Mouse (Mus musculus): ENCODE measurements around the gene Ets1. TPM values are rescaled to one million over a fixed set of nuclear protein-coding genes. Genes with fewer than 3 reads are reported as not detected.

The Ets1 gene
- total RNA-seq, 2 experiments from 2014 or later = 119 to 154 TPM

DNA sequence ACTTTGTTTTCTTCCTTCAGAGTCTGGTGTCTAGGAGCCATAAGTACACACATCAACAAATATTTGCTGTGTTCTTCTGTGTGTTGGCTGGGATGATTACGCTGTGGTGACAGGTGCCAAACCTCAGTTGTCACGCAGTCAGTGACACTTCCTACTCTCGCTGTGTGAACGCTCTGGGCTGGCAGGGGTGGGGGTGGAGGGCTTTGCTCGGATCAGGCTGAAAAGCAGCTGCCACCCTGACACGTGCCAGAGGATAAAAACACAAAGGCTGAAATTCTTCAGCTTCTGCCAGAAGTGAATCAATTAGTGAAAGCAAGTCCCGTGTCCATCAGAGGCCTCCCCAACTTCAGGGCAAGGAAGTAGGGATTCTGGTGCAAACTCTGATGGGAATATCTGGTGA lies 20.0 kb upstream of the Ets1 start:
- no peak for DNase-seq
- intact Hi-C loops (cut with DNase I) = no loop called here

DNA sequence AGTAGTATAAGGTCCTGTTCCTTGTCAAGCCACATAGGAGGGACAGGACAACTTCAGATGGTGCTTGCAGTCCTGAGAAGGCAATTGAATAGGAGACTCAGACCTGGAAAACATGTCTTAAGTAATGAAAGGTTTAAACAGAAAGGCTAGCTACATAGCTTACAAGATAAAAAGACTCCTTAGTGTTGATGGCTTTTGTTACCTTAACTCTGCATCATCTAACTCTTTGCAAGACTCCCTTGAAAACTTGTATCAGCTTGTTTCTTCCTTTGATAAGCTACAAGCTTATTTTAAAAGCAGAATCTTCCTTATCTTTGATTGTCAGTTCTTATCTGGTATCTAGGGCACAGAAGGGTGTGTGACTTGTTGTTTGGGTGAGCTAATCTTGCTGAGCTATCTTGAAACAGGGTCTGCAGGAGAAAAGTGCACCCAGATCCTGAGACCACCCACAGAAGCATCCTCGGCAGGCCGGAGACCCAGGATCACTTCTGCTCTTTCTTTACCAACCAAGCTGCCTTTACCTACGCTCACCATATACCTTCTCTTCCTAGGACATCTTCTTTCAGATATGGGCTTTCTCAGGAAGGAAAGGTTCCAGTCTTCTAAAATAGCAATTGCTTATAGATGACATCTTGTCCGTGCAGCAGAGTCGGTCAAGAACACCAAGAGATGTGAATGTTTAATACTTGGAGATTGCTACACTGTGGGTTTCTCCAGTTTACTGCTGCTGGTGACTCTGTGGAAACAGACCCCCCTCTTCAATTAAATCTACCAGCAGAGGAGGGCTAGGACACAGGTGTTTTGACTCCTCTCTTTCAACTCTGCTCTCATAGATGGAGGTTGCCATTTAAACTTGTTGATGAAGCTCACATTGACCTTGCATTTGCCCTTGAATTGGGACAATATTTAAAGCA lies 19.2 kb upstream of the Ets1 start:
- intact Hi-C loops (cut with DNase I) = no loop called here
- no peak for DNase-seq

DNA sequence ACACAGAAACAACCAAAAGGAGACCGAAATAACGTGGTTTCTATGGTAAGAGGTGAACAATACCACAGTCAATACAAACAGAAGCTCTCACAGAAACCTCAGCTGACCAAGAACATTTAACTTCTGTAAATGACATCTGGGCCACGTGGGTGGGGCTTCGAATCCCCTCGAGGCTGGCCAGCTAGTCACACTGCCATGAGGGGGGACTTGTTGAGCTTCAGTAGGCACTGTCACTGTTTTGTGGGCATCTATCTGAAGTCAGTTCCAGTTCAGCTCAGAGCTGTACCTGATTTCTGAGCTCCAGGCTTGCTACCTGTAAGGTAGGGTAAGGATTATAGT lies 18.6 kb upstream of the Ets1 start:
- intact Hi-C loops (cut with DNase I) = no loop called here
- DNase-seq = no peak

DNA sequence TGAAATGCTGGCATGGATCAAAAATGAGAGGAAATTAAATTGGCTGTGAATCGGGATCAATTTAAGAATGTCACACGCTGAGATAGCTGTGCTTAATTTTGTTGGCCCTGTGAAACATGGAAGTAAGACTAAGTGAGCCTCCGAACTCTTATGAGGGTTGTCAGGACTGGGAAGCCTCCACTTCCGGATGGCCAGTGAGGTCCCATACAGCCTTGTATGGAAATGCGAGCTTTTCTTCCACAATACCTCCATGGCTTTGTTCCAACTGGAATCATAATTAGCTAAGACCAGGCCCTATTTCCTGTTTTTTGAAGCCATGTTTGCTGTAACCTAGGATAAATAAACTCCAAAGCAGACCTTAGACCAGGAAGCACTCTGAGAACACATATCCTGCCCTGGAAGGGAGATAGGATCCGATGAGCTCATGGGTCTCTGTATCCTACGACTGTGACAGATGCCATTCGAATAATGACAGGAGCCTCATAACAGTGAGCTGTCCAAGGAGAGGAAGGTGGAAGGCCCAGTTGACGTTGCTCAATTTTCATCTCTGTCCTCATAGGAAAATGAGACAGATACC lies 17.4 kb upstream of the Ets1 start:
- intact Hi-C loops (cut with DNase I) = no loop called here
- DNase-seq = no peak

DNA sequence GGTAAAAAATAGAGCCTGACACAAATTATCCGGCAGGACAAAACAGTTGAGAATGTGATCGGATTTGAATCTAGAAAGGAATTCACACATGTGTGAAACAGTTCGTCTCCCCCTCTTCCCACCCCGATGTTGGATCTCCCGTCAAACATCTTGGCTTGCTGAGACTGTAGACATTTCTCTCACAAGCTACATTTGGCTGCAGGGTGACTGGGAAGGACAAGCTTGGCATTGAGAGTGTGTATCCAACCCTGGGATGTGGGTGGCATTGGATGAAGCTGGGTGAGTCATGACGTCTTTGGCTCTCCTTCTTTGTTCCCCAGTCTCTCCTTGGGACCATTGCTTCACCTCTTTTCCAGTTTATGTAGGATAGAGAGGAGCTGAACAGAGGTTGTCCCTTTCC lies 16.4 kb upstream of the Ets1 start:
- no peak for DNase-seq
- intact Hi-C loops (cut with DNase I) = no loop called here

DNA sequence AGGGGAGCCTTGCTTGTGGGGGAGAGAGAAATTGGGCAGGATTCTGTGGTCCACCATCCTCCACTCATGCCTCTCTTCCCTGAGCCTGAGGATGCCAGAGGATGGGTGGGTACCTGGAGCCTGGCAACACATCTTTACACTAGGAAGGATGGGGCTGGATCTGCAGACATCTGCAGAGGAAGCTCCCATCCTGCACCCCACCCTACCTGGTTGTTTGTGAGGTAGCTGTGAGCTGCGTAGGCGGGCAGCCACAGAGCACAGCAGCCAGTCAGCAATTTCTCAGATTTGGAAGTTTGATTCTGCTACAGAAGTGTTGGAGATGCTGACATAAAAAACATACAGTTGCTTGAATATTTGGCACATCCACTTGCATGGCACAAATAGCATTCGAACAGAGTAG lies 15.6 kb upstream of the Ets1 start:
- intact Hi-C loops (cut with DNase I) = no loop called here
- no peak for DNase-seq

DNA sequence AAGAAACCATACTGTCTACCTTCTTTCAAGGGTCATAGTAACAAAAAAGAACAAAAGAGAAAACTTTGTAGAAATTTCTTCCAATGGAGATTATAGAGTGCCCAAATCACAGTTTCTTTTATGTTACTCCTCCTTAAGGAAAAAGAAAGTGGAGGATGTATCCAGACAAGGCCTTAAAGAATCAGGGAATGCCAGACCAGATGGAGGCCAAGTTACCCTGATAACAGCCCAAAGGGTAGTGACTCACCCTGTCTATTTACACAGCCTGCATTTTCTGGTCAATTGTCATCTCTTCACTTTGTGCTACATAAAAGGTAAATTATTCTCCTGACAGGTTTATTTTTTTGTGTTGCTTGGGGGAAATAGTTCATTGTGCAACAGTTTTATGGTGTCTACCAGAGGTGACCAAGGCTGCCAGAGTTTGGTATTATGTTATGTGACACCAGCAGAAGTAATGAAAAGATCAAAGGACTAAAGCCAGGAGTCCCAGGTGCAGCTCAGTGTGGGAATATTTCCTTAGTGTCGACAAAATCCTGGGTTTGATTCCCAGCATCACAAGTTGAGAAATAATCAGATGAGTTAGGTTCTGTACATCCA lies 6.5 kb upstream of the Ets1 start:
- DNase-seq = no peak
- intact Hi-C loops (cut with DNase I) = no loop called here

DNA sequence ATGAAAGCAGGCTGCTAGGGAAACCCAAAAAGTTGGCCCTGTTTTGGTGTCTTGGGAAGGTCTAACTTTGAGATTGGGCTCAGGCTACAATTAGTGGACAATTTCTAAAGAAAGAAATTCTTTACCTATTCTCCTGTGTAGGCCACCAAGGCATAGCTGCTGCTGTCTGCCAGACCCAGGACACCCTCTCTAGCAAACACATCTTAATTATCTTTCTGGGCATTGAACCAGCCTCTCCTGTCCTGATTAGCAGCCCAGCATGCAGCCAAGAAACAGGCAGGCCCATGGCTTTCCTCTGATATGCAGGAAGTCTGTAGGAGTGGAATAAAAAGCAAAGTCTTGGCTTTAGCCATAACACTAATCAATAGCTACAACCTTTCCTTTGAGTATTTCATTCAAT lies 4.7 kb upstream of the Ets1 start:
- no peak for DNase-seq
- intact Hi-C loops (cut with DNase I) = no loop called here

DNA sequence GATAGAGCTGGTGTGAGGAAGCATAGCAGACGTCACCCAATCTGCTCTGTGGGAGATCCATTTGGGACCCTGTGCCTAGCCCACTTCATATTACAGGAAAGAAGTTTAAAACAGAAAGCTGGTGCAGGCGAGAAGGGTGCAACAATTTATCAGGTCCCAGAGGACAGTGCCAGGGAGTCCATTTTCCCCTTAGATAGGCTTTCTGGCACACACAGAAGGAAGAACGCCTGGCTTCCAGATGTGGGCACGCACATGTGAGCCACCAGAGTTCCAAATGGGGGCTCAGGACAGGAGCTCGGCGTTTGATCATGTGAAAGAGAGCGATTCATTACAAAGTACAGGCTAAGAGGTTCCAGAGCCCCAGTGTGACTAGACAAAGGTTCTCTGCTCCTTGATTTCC lies 3.8 kb upstream of the Ets1 start:
- no peak for DNase-seq
- intact Hi-C loops (cut with DNase I) = no loop called here

DNA sequence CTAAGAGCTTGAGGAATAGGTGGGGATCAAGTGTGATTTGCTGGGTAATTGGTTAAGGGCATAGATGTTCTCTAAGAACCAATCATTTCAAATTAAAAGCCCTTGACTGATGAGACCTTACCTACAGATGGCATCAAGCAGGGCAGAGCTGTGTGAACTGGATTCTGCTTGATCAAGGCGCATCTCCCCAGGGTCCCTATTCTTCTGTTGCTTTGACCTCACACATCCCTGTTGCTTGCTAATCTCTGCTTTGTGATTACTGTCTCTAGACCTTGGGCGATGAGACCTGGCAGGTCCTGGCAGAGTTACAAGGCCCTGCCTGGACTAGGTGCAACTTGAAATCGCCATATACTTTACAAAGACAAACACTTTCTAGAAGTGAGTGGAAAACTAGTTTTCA lies 9.0 kb downstream of the Ets1 start:
- intact Hi-C loops (cut with DNase I) = no loop called here

DNA sequence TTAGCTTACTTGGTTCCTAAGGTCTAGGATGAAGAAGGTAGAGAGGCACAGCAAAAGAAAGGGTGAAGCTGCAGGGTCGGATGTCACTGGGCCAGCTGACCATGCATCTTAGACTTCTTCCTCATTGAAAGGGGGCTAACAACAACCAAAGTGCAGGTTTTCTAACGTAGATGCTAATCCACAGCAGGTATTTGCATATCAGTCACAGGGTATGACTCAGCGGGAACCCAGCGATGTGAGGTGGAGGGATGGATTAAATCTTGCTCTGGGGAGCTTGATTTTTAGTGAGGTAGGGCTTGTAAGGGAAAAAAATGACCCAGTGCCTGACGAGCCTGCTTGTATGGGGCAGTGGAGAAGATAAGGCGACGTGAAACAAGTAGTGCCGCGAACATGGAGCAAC lies 9.5 kb downstream of the Ets1 start:
- intact Hi-C loops (cut with DNase I) = no loop called here
- DNase-seq = no peak

More for the DNA sequence above, 9.0 kb downstream of the Ets1 start:
- no peak for DNase-seq

DNA sequence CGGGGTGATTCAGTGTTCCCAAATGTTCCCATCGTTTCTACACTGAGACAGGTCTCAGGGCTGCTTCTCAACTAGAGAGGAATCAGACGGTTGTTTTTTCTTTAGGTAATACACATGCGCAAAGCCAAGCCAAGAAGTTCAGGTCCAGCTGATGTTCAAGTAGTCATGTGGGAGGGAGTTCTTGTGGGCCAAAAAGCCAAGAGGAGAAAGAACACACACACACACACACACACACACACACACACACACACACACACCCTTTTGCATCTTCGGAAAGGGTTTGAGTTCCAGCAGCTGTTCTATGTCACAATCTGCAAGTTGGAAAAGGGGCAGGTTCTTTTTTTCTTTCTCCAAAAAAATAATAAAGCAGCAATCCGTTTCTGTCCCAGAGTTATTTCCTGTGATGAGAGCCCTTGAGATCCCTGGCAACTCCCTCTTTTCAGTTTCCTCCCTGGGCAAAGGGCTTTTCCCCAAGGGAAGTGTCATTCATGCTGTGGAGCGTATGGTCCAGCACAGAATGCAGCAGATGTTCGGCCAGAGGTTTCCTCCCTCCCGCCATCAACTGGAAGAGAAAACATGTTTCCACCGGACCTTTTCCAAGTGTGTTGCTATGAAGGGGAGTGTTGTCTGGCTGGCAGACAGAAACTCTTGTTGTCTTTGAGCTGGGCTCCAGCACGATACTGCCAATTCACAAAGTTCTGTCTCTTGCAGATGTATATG lies 10.7 kb downstream of the Ets1 start:
- DNase-seq = peak; percentile 84 to 87
- intact Hi-C loops (cut with DNase I) = loop anchor here (2.0 kb wide), 1 partner anchor 20 kb away; no protein-coding TSS in a partner anchor

DNA sequence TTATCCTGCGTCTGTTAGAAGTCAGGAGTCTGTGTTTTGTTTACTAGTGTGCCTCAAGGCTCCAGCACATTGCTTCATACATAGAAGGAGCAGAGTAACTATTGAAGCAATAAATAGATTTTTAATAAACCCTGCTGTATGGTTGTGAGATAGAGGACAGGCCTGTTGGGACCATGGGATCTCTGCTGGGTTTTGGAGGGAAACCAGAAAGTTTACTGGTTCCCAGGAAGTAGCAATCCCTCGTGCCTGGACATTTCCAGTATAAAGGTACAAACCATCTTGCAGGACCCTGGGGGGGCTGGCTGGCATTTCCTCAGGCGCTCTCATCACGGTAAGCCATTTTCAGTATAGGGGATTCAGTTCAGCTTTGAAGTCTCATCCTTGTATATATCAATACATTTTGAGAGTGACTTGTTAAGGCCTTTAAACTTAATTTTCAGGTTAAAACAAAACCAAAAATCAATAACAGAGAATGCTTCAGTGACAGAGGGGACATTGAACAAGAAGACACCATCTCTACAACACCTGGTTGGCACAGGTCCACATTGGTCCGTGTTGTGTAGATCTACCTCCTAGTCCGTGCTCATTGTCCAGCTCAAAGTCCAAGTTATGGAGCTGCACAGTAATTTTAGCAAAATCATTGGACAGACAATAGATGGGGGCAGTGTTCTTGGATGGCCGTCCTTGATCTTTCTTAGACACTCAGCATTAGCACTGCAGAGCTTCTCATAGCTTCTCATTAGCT lies 11.7 kb downstream of the Ets1 start:
- intact Hi-C loops (cut with DNase I) = loop anchor here (2.0 kb wide), 1 partner anchor 19 kb away; no protein-coding TSS in a partner anchor
- DNase-seq = no peak

DNA sequence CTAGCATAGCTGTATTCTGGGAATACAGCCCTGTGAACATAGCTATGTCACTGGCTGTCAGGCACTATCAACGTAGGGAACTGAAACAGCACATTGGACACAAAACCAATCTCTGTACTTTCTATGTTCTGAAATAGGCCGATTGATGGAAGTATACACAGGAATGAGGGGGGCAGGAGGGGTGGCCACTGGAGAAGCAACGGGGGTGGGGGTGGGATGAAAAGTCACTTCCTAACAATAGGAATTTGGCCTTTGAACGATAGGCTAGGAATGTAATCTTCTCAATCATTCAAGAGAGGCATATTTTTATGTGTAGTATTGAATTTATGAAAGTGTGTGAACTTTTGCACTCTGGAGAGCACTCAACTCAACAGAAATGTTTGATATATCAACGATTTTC lies 12.3 kb downstream of the Ets1 start:
- no peak for DNase-seq
- intact Hi-C loops (cut with DNase I) = no loop called here

DNA sequence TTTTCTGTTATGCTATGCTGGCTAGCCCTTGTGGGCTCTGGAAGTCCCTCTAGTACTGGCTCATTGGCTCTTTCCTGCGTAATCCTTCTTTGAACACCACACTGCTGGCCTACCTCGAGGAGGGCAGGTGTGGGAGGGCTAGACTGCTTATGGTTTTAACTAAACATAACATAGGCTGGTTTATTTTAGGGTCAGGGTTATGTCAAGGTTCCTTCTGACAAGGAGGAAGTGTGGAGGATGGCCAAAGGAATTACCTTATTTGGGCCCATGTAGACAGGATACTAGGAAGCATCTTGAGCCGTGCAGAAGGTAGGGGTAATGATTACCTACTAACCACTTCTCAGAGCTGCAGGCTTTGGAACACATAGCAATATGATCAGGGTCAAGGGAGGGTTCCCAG lies 14.7 kb downstream of the Ets1 start:
- DNase-seq = no peak
- intact Hi-C loops (cut with DNase I) = no loop called here

DNA sequence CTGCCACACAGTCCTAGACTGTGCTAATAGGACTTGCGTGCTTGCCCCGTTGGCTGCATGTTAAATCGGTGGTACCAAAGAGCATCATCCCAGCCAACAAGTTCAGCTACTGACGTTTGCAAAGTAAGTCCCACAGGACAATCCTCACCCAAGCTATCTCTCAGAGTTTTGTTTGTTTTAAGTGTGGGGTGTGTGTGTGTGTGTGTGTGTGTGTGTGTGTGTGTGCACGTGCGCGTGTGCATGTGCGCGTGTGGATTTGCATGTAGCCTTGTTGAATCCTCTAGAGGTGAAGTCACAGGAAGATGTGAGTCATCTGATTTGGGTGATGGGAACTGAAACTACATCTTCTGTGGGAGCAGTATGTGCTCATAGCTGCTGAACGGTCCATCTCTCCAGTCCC lies 16.1 kb downstream of the Ets1 start:
- no peak for DNase-seq
- intact Hi-C loops (cut with DNase I) = no loop called here

DNA sequence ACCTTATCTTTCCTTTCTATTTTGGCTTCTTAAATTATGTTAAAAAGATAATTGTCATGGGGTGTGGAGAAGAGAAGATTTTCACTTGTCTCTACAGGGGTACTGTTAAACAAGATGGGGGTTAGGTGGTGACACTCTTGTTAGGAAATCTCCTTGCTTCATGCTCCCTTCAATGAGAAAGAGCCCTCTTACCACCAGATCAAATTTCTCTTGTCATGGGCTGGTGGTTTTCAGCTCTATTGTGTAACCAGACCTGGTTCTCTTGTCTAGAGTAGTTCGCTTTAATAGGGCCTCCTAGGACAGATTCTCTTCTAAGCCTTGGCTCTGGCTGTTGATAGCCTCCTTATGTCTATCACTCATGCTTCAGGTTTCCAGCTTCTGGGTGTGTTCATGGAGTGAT lies 18.3 kb downstream of the Ets1 start:
- no peak for DNase-seq
- intact Hi-C loops (cut with DNase I) = no loop called here

DNA sequence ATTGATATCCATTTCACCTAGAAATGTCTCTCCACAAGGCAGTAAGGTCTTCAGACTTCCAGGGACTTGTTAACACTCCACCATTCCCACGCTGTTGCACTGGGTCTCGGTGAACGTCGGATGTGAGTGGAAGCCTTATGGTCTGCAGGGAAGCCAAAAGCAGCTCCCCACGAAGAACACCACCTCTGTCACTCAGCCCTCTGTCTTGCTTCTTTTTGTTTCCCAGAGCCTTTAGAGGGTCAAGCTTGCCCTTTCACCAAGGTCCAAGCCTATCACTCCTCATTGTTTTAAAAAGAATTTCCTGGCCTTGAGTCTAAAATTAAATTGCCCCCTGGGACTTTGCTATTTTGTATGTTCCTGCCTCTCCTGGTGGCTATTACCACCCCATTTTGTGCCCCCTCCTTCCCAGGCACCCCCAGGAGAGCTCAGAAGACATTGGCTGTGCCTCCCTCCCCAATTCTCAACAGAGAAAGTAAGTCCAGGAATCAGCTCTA lies 20.4 kb downstream of the Ets1 start:
- intact Hi-C loops (cut with DNase I) = no loop called here
- no peak for DNase-seq

DNA sequence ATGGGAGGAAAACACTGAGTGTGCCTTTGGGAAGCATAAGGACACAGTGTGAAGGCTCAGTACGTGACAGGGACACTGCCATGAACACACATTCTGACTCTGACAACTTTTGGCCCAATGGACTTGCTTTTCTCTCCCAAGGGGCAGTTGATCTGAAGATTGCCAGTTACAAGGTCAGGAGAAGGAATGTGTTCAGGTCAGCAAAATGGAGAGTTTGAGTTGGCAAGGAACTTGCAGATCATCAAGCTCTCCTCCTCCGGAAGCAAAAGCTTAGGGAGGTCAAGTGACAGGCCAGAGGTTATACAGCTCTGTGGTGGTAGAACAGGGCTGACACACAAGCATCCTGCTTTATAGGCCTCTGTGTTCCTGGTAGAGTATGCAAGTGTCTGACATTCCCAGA lies 21.1 kb downstream of the Ets1 start:
- intact Hi-C loops (cut with DNase I) = no loop called here
- no peak for DNase-seq

DNA sequence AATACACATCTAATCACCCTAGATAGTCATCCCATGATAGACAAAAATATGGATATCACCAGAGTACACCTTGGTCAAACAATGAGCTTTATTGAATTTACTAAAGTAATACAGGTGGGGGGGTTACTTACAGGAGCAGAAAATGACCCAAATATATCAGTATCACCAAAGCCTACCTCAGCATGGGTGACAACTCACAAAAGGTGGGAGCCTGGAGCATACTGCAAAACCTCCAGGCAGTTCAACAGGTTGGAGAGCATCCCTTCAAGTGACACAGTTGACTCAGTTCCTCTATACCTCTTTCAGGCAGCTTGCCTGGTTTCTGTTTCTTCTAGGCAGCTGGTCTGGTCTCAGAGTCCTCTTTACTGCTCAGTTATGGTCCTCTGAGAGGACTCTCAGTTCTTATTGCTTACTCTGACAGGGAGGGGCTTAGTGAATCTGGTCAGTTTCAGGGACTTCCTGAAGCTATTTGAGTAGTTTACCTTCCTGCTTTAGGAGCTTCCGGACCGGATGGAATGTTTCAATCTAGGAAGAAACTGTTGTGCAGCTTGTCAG lies 24.5 kb downstream of the Ets1 start:
- no peak for DNase-seq
- intact Hi-C loops (cut with DNase I) = no loop called here

Data from heart, postnatal 10 days (tissue).